Mouse (Mus musculus) megakaryocyte, embryonic 14.5 days (primary cell): ENCODE results near the gene Focad.

ENCODE experiments used
- FLI1 ChIP-seq: IDR thresholded peaks from 2 replicates; pipeline ENCODE4 v1.6.1; 2012; ENCODE audit warnings: low read length, inconsistent platforms, mixed read lengths
- GATA1 ChIP-seq: IDR thresholded peaks from 3 replicates; pipeline ENCODE4 v1.6.1; 2012; ENCODE audit warnings: mixed read lengths, low read length, inconsistent platforms, borderline replicate concordance

GRCm38 (mm10) chr4:88276058-88276734 lies 181.8 kb downstream of the Focad start:
- TF ChIP-seq GATA1 (no peak), FLI1 (no peak)
